Mouse (Mus musculus) inflammation-experienced regulatory T-cells, adult 6 months (primary cell): Measurements from ENCODE around the gene Foxs1. TPM values are rescaled to one million over a fixed set of nuclear protein-coding genes. Genes with fewer than 3 reads are reported as not detected.

ENCODE experiments used
- ATAC-seq: one replicate; pipeline ENCODE4 v1.8.0; 2017
- polyA plus RNA-seq, 3 experiments: library from polyadenylated mRNA; unstranded; fragments of 100-300 nt; shearing (Covaris generic); gene quantifications; one replicate each; pipeline ENCODE4 v1.2.1; 2017

The Foxs1 gene
- polyA plus RNA-seq, 3 experiments from 2014 or later: not detected

DNA sequence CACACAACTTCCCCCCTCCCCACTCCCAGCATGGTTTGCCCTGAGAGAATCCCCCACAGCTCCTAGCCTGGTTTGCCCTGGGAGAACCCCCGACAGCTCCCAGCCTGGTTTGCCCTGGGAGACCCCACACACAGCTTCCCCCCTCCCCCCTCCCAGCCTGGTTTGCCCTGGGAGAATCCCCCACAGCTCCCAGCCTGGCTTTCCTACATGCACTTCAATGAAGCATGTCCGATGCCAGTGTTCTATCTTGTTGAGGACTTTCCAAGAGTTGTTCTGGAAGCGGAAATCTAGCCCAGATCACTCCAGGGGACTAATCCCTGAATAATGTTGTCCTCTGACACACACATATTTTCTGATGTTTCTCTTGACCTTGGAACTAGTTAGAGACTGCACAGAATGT, 30.4 kb downstream of the Foxs1 start:
- ATAC-seq: no peak

GRCm38 (mm10) chr2:152901296-152901695, 31.7 kb downstream of the Foxs1 start:
- no peak for ATAC-seq

DNA sequence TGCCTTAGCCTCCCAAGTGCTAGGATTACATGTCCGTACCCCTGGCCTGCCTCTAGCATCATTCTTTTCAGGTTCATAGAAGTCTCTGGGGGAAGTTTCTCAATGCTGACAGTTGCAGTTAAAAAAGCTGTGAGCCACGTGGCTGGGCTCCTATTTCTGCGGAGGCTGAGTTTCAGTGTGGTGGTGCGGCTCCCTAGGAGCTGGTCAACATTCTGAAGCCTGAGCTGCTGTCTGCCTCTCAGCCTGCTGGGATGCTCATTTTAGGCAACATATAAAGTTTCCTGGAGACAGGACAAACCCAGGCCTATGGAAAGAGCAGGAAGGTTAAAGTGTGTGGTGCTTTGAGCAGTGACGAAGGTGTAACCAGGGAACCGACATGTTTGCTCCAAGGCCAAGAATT, 34.0 kb downstream of the Foxs1 start:
- ATAC-seq: no peak

DNA sequence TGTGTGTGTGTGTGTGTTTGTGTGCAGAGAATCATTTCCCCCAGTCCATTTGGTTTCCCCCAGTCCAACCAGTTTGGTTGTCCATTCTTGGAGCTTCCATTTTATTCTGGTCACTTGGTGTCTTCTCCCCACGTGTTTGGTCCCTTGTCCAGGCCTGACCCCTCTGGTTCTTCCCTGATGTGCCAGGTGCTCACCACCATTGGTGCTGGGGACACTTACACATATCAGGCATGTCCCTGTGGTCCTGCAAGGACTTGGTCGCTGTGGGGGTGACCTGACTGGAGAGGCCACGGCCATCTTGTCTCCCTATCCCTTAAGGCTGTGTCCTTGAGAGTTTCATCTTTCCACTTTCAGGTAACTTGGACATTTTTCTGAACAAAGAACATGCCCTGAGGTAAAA, 36.1 kb downstream of the Foxs1 start:
- ATAC-seq: no peak

DNA sequence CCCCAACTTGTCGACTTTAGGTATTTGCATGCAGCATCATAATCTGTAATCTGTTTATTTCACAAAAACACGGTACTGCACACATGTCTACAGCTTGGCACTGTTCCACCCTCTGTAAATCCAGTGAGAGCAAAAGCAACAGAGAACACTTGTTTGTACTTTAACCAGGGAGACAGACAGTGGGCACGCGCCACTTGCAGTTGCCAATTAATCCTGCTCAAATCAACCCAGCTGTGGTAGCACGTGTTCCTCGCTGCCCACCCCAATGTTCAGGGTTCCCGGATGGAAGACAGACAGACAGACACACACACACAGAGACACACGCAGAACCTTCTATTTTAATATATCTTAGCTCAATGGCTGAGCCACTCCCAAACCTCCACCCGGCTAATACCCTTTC, 37.2 kb downstream of the Foxs1 start:
- ATAC-seq: no peak

- no peak for ATAC-seq
These were observed 44.2 kb downstream of the Foxs1 start for GRCm38 (mm10) chr2:152888774-152889173.

DNA sequence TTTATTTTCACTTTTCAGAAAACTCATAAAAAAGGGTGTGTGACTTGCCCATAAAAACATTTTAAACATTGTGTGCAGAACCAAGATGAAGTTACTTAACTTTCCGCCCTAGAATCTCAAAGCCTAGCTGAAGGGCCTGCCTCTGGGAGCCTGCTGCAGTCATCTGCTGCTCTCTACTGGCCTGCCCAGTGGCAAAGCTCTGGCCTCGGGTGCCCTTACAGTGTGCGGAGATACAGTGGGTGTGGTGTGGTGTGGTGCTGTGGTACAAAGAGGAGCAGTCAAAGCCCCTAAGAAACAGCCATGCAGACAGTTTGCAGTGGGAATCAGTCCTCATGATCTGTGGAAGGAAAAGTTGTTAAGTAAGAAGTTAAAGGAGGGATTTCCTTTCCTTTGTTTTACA, 45.8 kb downstream of the Foxs1 start:
- ATAC-seq: no peak

DNA sequence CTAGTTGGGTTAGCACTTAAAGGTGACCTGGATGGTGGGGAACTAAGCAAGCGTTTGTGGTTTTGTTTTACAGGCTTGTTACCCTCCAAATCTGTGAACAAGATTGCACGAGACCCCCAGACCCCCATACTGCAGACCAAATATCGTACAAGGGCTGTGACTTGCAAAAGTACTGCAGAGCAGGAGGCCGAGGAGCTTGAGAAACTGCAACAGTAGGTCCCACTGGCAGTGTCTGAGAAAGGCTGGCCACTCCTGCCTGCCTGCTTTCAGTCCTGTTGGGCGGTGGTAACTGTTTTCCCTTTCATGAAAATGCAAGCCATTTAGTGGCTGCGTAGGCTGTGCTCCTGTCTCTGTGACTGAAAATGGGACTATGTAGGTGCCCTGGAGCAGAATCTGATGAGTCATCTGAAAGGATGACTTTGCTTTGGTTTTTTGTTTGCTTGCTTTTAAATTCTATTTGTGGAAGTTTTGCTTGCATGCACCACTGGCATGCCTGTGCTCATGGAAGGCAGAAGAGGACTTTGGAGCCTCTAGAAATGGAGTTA, 48.8 kb downstream of the Foxs1 start:
- no peak for ATAC-seq

Other genes with a start within 250 kb of the Foxs1 start
- gene Mcts2, start 246.2 kb downstream of the Foxs1 start, polyA plus RNA-seq: 1 to 10 TPM; 2.4 to 3.7 (median 2.5) TPM
- under 1 TPM in 1 of 3 experiments, not detected in 2; 0.91 TPM for gene Id1, start 197.0 kb downstream of the Foxs1 start, polyA plus RNA-seq
- not detected for gene Cox4i2, start 179.0 kb downstream of the Foxs1 start, polyA plus RNA-seq
- 10 to 100 TPM; 36.5 to 64.5 (median 41.8) TPM for gene Bcl2l1, start 101.5 kb downstream of the Foxs1 start, polyA plus RNA-seq
- gene Tpx2, start 85.2 kb downstream of the Foxs1 start, polyA plus RNA-seq: 10 to 100 TPM in 1 of 3 experiments, 1 to 10 TPM in 2; 5.3 to 56.1 (median 5.7) TPM
- not detected for gene Mylk2, start 21.9 kb downstream of the Foxs1 start, polyA plus RNA-seq
- gene Dusp15, start 18.5 kb upstream of the Foxs1 start, polyA plus RNA-seq: not detected
- gene Ttll9, start 29.3 kb upstream of the Foxs1 start, polyA plus RNA-seq: 1 to 10 TPM in 2 of 3 experiments, under 1 TPM in 1; 0.92 to 1.6 (median 1.0) TPM
- 100 to 1,000 TPM; 149 to 191 (median 188) TPM for gene Pdrg1, start 82.2 kb upstream of the Foxs1 start, polyA plus RNA-seq
- not detected for gene Xkr7, start 98.6 kb upstream of the Foxs1 start, polyA plus RNA-seq
- gene Ccm2l, start 132.7 kb upstream of the Foxs1 start, polyA plus RNA-seq: not detected
- 1 to 10 TPM in 1 of 3 experiments, under 1 TPM in 1, not detected in 1; 0.28 to 1.0 TPM for gene Hck, start 175.3 kb upstream of the Foxs1 start, polyA plus RNA-seq
- gene Tm9sf4, start 228.1 kb upstream of the Foxs1 start, polyA plus RNA-seq: 10 to 100 TPM; 31.2 to 49.1 (median 47.2) TPM